Mouse (Mus musculus) heart, adult 2 months (tissue): Measurements from ENCODE around the gene Rnf130.

ENCODE experiments used
- CTCF ChIP-seq: fragments of 200-600 bp; IDR thresholded peaks from 2 replicates; pipeline ENCODE4 v1.8.1; 2022; ENCODE audit warnings: antibody characterized with exemption, mild to moderate bottlenecking, moderate library complexity
- EP300 ChIP-seq: fragments of 200-500 bp; IDR thresholded peaks from 2 replicates; pipeline ENCODE4 v1.6.1; 2011; ENCODE audit warnings: low read depth, low read length, control low read depth; ENCODE audit not compliant: insufficient read depth
- POLR2A ChIP-seq: fragments of 200-500 bp; IDR thresholded peaks from 2 replicates; pipeline ENCODE4 v1.6.1; 2011; ENCODE audit warnings: mild to moderate bottlenecking, low read depth, low read length, control low read depth; ENCODE audit not compliant: insufficient read depth

- TF ChIP-seq EP300 (no peak), POLR2A (no peak), CTCF (no peak)
These were observed 27.8 kb upstream of the Rnf130 start for GRCm38 (mm10) chr11:49997321-49997720.
